Mouse (Mus musculus) cortical plate, adult 2 months (tissue): ENCODE data around the gene 2610301B20Rik. TPM values are rescaled to one million over a fixed set of nuclear protein-coding genes. Genes with fewer than 3 reads are reported as not detected.

ENCODE experiments used
- H3K27ac ChIP-seq: fragments of 200-500 bp; 2 replicates; pipeline ENCODE4 v1.5.1; 2012; ENCODE audit warnings: low read length, control low read depth, inconsistent platforms; ENCODE audit not compliant: insufficient read depth
- H3K4me1 ChIP-seq: fragments of 200-500 bp; 2 replicates; pipeline ENCODE4 v1.6.1; 2011; ENCODE audit warnings: low read length; ENCODE audit not compliant: control insufficient read depth, insufficient read depth
- H3K4me3 ChIP-seq: fragments of 200-500 bp; 2 replicates; pipeline ENCODE4 v1.5.1; 2011; ENCODE audit warnings: mild to moderate bottlenecking, low read length, control low read depth; ENCODE audit not compliant: insufficient read depth
- CTCF ChIP-seq: fragments of 200-500 bp; IDR thresholded peaks from 2 replicates; pipeline ENCODE4 v1.5.1; 2011; ENCODE audit warnings: mild to moderate bottlenecking, control low read depth, low read length; ENCODE audit not compliant: insufficient read depth; ENCODE audit errors: extremely low read depth
- POLR2A ChIP-seq: fragments of 200-500 bp; IDR thresholded peaks from 2 replicates; pipeline ENCODE4 v1.6.1; 2011; ENCODE audit warnings: mild to moderate bottlenecking, low read length, control low read depth; ENCODE audit not compliant: insufficient read depth; ENCODE audit errors: extremely low read depth
- polyA plus RNA-seq: library from polyadenylated mRNA; depleted of rRNA; stranded (reverse); fragments of >200 nt; gene quantifications from 2 replicates; pipeline ENCODE4 v1.2.3, GENCODE M21; 2012

2610301B20Rik gene
- polyA plus RNA-seq, 1 experiment = 44.5 TPM

GRCm38 (mm10) chr4:10919530-10919929 is 45.2 kb downstream of the 2610301B20Rik start:
- TF ChIP-seq CTCF = no peak
- no peak for TF ChIP-seq POLR2A
- H3K4me1 ChIP-seq = peaks cover 2% of the 10 kb centered on the region
- H3K27ac ChIP-seq = no peak overlapping the region
- H3K4me3 ChIP-seq = no peak overlapping the region

- TF ChIP-seq CTCF (no peak), POLR2A (no peak)
- Histone ChIP-seq H3K4me3 (no peak overlapping the region), H3K4me1 (peaks cover 2% of the 10 kb centered on the region), H3K27ac (no peak overlapping the region)
These were observed 45.7 kb downstream of the 2610301B20Rik start for GRCm38 (mm10) chr4:10919987-10920386.

- TF ChIP-seq CTCF = no peak
- no peak for TF ChIP-seq POLR2A
- H3K27ac ChIP-seq = no peak overlapping the region
- H3K4me1 ChIP-seq = peaks cover 2% of the 10 kb centered on the region
- no peak overlapping the region for H3K4me3 ChIP-seq
These were observed 46.3 kb downstream of the 2610301B20Rik start for GRCm38 (mm10) chr4:10920622-10921021.

GRCm38 (mm10) chr4:10923180-10923579 is 48.9 kb downstream of the 2610301B20Rik start:
- Histone ChIP-seq H3K27ac (no peak overlapping the region), H3K4me1 (peaks cover 2% of the 10 kb centered on the region), H3K4me3 (no peak overlapping the region)
- TF ChIP-seq POLR2A (no peak), CTCF (no peak)

GRCm38 (mm10) chr4:10924140-10924539 is 49.8 kb downstream of the 2610301B20Rik start:
- Histone ChIP-seq H3K4me3 (no peak overlapping the region), H3K4me1 (peaks cover 2% of the 10 kb centered on the region), H3K27ac (no peak overlapping the region)
- TF ChIP-seq POLR2A = no peak
- no peak for TF ChIP-seq CTCF

- no peak overlapping the region for H3K27ac ChIP-seq
- H3K4me1 ChIP-seq = peaks cover 2% of the 10 kb centered on the region
- H3K4me3 ChIP-seq = no peak overlapping the region
- no peak for TF ChIP-seq CTCF
- no peak for TF ChIP-seq POLR2A
These were observed 50.2 kb downstream of the 2610301B20Rik start for GRCm38 (mm10) chr4:10924541-10924940.

- TF ChIP-seq POLR2A (no peak), CTCF (no peak)
- Histone ChIP-seq H3K27ac (no peak overlapping the region), H3K4me1 (peaks cover 2% of the 10 kb centered on the region), H3K4me3 (no peak overlapping the region)
These were observed 52.1 kb downstream of the 2610301B20Rik start for GRCm38 (mm10) chr4:10926416-10926815.

GRCm38 (mm10) chr4:10928158-10928557 is 53.9 kb downstream of the 2610301B20Rik start:
- H3K4me3 ChIP-seq = no peak overlapping the region
- H3K4me1 ChIP-seq = peaks cover 2% of the 10 kb centered on the region
- no peak overlapping the region for H3K27ac ChIP-seq
- TF ChIP-seq CTCF (no peak), POLR2A (no peak)

GRCm38 (mm10) chr4:10929726-10930125 is 55.4 kb downstream of the 2610301B20Rik start:
- no peaks in the 10 kb centered on the region for H3K4me1 ChIP-seq
- no peak for TF ChIP-seq CTCF
- TF ChIP-seq POLR2A = no peak
- H3K27ac ChIP-seq = no peak overlapping the region
- no peak overlapping the region for H3K4me3 ChIP-seq

- Histone ChIP-seq H3K4me1 (no peaks in the 10 kb centered on the region), H3K27ac (no peak overlapping the region), H3K4me3 (no peak overlapping the region)
- no peak for TF ChIP-seq CTCF
- TF ChIP-seq POLR2A = no peak
These were observed 56.7 kb downstream of the 2610301B20Rik start for GRCm38 (mm10) chr4:10931040-10931439.

GRCm38 (mm10) chr4:10932091-10932745 is 57.9 kb downstream of the 2610301B20Rik start:
- TF ChIP-seq POLR2A (no peak), CTCF (no peak)
- H3K27ac ChIP-seq = no peak overlapping the region
- H3K4me1 ChIP-seq = no peaks in the 10 kb centered on the region
- H3K4me3 ChIP-seq = no peak overlapping the region
